Mouse (Mus musculus) E14TG2a.4 (cell line): ENCODE measurements around the gene Kctd12.

Source experiments
- CTCF ChIP-seq: conservative IDR thresholded peaks from 2 replicates; pipeline ENCODE4 v1.5.1; 2014; ENCODE audit warnings: low read length
- POU5F1 ChIP-seq: IDR thresholded peaks from 2 replicates; pipeline ENCODE4 v1.6.1; 2014; ENCODE audit warnings: low read length, borderline replicate concordance

DNA sequence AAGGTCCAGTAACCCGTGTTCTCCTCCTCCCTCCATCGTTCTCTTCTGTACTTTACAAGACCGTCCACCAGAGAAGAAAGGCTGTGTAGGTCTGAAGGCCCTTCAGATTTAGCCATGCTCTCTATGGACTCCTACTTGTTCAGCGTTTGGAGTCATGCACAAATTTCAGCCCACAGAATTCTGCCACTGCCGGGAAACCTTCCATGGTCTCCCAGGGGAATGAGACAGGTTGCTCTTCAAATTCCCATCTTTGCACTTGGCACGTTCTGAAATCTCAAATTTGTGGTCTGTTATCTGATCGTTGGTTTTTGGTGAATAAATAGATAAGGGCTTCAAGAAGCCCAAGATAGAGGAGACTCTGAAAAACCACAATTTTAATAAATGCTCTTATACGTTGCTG lies 1.2 kb upstream of the Kctd12 start:
- TF ChIP-seq CTCF (no peak), POU5F1 (no peak)
